Mouse (Mus musculus) lung, postnatal 0 days (tissue): ENCODE data around the gene Snx9.

Experiments
- CTCF ChIP-seq: IDR thresholded peaks from 2 replicates; pipeline ENCODE4 v1.5.1; 2016; ENCODE audit warnings: antibody characterized with exemption, mild to moderate bottlenecking
- EP300 ChIP-seq: IDR thresholded peaks from 2 replicates; pipeline ENCODE4 v1.6.1; 2016; ENCODE audit warnings: antibody characterized with exemption, mild to moderate bottlenecking, control low read depth

DNA sequence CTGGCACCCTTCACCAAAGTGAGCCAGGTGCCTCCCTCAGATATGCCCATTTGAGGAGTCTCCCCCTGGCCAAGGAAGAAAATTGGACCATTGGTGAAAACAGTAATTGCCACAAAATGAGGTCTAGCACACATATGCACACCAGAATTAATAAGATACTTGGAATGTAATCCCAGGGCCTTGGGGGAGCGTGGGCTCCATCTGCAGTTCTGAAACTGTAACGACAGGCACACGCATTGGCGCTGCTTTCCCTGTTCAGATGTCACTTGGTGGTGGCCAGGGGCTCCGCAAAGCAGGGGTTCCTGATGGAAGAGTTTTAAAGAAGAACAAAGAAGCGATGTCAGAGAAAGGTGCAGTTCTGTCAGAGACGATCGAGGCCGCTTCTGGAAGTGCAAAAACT, 82.2 kb downstream of the Snx9 start:
- TF ChIP-seq CTCF = peak; percentile 68
- no peak for TF ChIP-seq EP300
